Mouse (Mus musculus): ENCODE results near the gene Ugt1a8. TPM values are rescaled to one million over a fixed set of nuclear protein-coding genes. Genes with fewer than 3 reads are reported as not detected.

The Ugt1a8 gene
- polyA plus RNA-seq, 1 experiment from 2014 or later = not detected

- 64% methylated on average over 8 of the region's 8 CpGs for WGBS
- Histone ChIP-seq H3K4me1 (ENCODE audit: control insufficient read depth in 2 of 2, insufficient read depth in 2 of 2, low read length in 2 of 2) (peaks cover 7 to 22% of the 10 kb centered on the region in 2 experiments), H3K36me3 (ENCODE audit: control insufficient read depth, insufficient read depth, low read length) (peaks cover 41% of the 10 kb centered on the region), H3K4me2 (ENCODE audit: low read length) (no peak overlapping the region), H3K9ac (ENCODE audit: low read length) (0 out of 2 replicates have a peak overlapping the region, but pooled peaks have one; percentile 1), H3K27ac (replicated peaks in 1 of 2; ENCODE audit: control insufficient read depth in 1 of 2, insufficient read depth in 1 of 2, low read depth in 2 of 2, low read length in 2 of 2) (no peak overlapping the region), H3K27me3 (ENCODE audit: control insufficient read depth, insufficient read depth, low read length) (no peaks in the 10 kb centered on the region), H3K4me3 (ENCODE audit: control insufficient read depth in 1 of 2, insufficient read depth in 1 of 2, low read depth in 1 of 2, low read length in 2 of 2) (no peak overlapping the region), H3K9me3 (ENCODE audit: control insufficient read depth, low read length) (peaks cover 30% of the 10 kb centered on the region)
- ATAC-seq (ENCODE audit: insufficient number of reproducible peaks, insufficient read depth, low FRiP score, low read depth) = no peak
Observed at GRCm38 (mm10) chr1:88258881-88259642, 171.4 kb downstream of the Ugt1a8 start.

- no peak for ATAC-seq (ENCODE audit: insufficient number of reproducible peaks, insufficient read depth, low FRiP score, low read depth)
- Histone ChIP-seq H3K9me3 (ENCODE audit: control insufficient read depth, low read length) (peaks cover 24% of the 10 kb centered on the region), H3K27ac (replicated peaks in 1 of 2; ENCODE audit: control insufficient read depth in 1 of 2, insufficient read depth in 1 of 2, low read depth in 2 of 2, low read length in 2 of 2) (no peak overlapping the region), H3K4me2 (ENCODE audit: low read length) (no peak overlapping the region), H3K4me1 (ENCODE audit: control insufficient read depth in 2 of 2, insufficient read depth in 2 of 2, low read length in 2 of 2) (peaks cover 7 to 23% of the 10 kb centered on the region in 2 experiments), H3K27me3 (ENCODE audit: control insufficient read depth, insufficient read depth, low read length) (no peaks in the 10 kb centered on the region), H3K9ac (ENCODE audit: low read length) (no peak overlapping the region), H3K36me3 (ENCODE audit: control insufficient read depth, insufficient read depth, low read length) (peaks cover 46% of the 10 kb centered on the region), H3K4me3 (ENCODE audit: control insufficient read depth in 1 of 2, insufficient read depth in 1 of 2, low read depth in 1 of 2, low read length in 2 of 2) (no peak overlapping the region)
- WGBS = 69% methylated on average over 4 of the region's 4 CpGs
Observed at GRCm38 (mm10) chr1:88259643-88260024, 172.0 kb downstream of the Ugt1a8 start.

- H3K36me3 ChIP-seq (ENCODE audit: control insufficient read depth, insufficient read depth, low read length) = peaks cover 51% of the 10 kb centered on the region
- no peak for ATAC-seq (ENCODE audit: insufficient number of reproducible peaks, insufficient read depth, low FRiP score, low read depth)
Observed at GRCm38 (mm10) chr1:88260114-88260513, 172.5 kb downstream of the Ugt1a8 start.

GRCm38 (mm10) chr1:88260604-88261377 is 173.2 kb downstream of the Ugt1a8 start:
- H3K27ac ChIP-seq (replicated peaks in 1 of 2; ENCODE audit: control insufficient read depth in 1 of 2, insufficient read depth in 1 of 2, low read depth in 2 of 2, low read length in 2 of 2) = no peak overlapping the region
- ATAC-seq (ENCODE audit: insufficient number of reproducible peaks, insufficient read depth, low FRiP score, low read depth) = no peak
- WGBS = 83% methylated on average over 10 of the region's 10 CpGs
- no peak overlapping the region for H3K9ac ChIP-seq (ENCODE audit: low read length)
- H3K4me2 ChIP-seq (ENCODE audit: low read length) = no peak overlapping the region
- peaks cover 7 to 29% of the 10 kb centered on the region in 2 experiments for H3K4me1 ChIP-seq (ENCODE audit: control insufficient read depth in 2 of 2, insufficient read depth in 2 of 2, low read length in 2 of 2)
- H3K4me3 ChIP-seq (ENCODE audit: control insufficient read depth in 1 of 2, insufficient read depth in 1 of 2, low read depth in 1 of 2, low read length in 2 of 2) = no peak overlapping the region
- no peaks in the 10 kb centered on the region for H3K27me3 ChIP-seq (ENCODE audit: control insufficient read depth, insufficient read depth, low read length)
- peaks cover 17% of the 10 kb centered on the region for H3K9me3 ChIP-seq (ENCODE audit: control insufficient read depth, low read length)
- peaks cover 58% of the 10 kb centered on the region for H3K36me3 ChIP-seq (ENCODE audit: control insufficient read depth, insufficient read depth, low read length)

More at GRCm38 (mm10) chr1:88260114-88260513, 172.5 kb downstream of the Ugt1a8 start:
- Histone ChIP-seq H3K4me3 (ENCODE audit: control insufficient read depth in 1 of 2, insufficient read depth in 1 of 2, low read depth in 1 of 2, low read length in 2 of 2) (no peak overlapping the region), H3K27ac (replicated peaks in 1 of 2; ENCODE audit: control insufficient read depth in 1 of 2, insufficient read depth in 1 of 2, low read depth in 2 of 2, low read length in 2 of 2) (no peak overlapping the region), H3K4me2 (ENCODE audit: low read length) (no peak overlapping the region), H3K4me1 (ENCODE audit: control insufficient read depth in 2 of 2, insufficient read depth in 2 of 2, low read length in 2 of 2) (peaks cover 7 to 27% of the 10 kb centered on the region in 2 experiments), H3K9me3 (ENCODE audit: control insufficient read depth, low read length) (peaks cover 19% of the 10 kb centered on the region), H3K27me3 (ENCODE audit: control insufficient read depth, insufficient read depth, low read length) (no peaks in the 10 kb centered on the region), H3K9ac (ENCODE audit: low read length) (no peak overlapping the region)
- WGBS = 72% methylated on average over 6 of the region's 6 CpGs

GRCm38 (mm10) chr1:88261706-88262105 is 174.1 kb downstream of the Ugt1a8 start:
- peaks cover 7 to 29% of the 10 kb centered on the region in 2 experiments for H3K4me1 ChIP-seq (ENCODE audit: control insufficient read depth in 2 of 2, insufficient read depth in 2 of 2, low read length in 2 of 2)
- 80% methylated on average over 7 of the region's 7 CpGs for WGBS
- no peak for ATAC-seq (ENCODE audit: insufficient number of reproducible peaks, insufficient read depth, low FRiP score, low read depth)
- no peak overlapping the region for H3K9ac ChIP-seq (ENCODE audit: low read length)
- peaks cover 8% of the 10 kb centered on the region; the same call in 1 of the 2 replicates for H3K9me3 ChIP-seq (ENCODE audit: control insufficient read depth, low read length)
- H3K4me2 ChIP-seq (ENCODE audit: low read length) = no peak overlapping the region
- H3K27me3 ChIP-seq (ENCODE audit: control insufficient read depth, insufficient read depth, low read length) = no peaks in the 10 kb centered on the region
- no peak overlapping the region for H3K4me3 ChIP-seq (ENCODE audit: control insufficient read depth in 1 of 2, insufficient read depth in 1 of 2, low read depth in 1 of 2, low read length in 2 of 2)
- H3K27ac ChIP-seq (replicated peaks in 1 of 2; ENCODE audit: control insufficient read depth in 1 of 2, insufficient read depth in 1 of 2, low read depth in 2 of 2, low read length in 2 of 2) = no peak overlapping the region
- H3K36me3 ChIP-seq (ENCODE audit: control insufficient read depth, insufficient read depth, low read length) = peaks cover 67% of the 10 kb centered on the region

GRCm38 (mm10) chr1:88262255-88262654 is 174.6 kb downstream of the Ugt1a8 start:
- WGBS = 77% methylated on average over 4 of the region's 4 CpGs
- Histone ChIP-seq H3K27me3 (ENCODE audit: control insufficient read depth, insufficient read depth, low read length) (no peaks in the 10 kb centered on the region), H3K4me1 (ENCODE audit: control insufficient read depth in 2 of 2, insufficient read depth in 2 of 2, low read length in 2 of 2) (peaks cover 7 to 29% of the 10 kb centered on the region in 2 experiments), H3K36me3 (ENCODE audit: control insufficient read depth, insufficient read depth, low read length) (peaks cover 73% of the 10 kb centered on the region), H3K27ac (replicated peaks in 1 of 2; ENCODE audit: control insufficient read depth in 1 of 2, insufficient read depth in 1 of 2, low read depth in 2 of 2, low read length in 2 of 2) (no peak overlapping the region), H3K4me2 (ENCODE audit: low read length) (no peak overlapping the region), H3K9ac (ENCODE audit: low read length) (no peak overlapping the region), H3K4me3 (ENCODE audit: control insufficient read depth in 1 of 2, insufficient read depth in 1 of 2, low read depth in 1 of 2, low read length in 2 of 2) (no peak overlapping the region), H3K9me3 (ENCODE audit: control insufficient read depth, low read length) (peaks cover 4% of the 10 kb centered on the region; the same call in 1 of the 2 replicates)
- peak; percentile 2; the same call in 1 of the 2 replicates for ATAC-seq (ENCODE audit: insufficient number of reproducible peaks, insufficient read depth, low FRiP score, low read depth)

GRCm38 (mm10) chr1:88262961-88263360 is 175.3 kb downstream of the Ugt1a8 start:
- Histone ChIP-seq H3K27me3 (ENCODE audit: control insufficient read depth, insufficient read depth, low read length) (no peaks in the 10 kb centered on the region), H3K4me1 (ENCODE audit: control insufficient read depth in 2 of 2, insufficient read depth in 2 of 2, low read length in 2 of 2) (peaks cover 7 to 29% of the 10 kb centered on the region in 2 experiments), H3K36me3 (ENCODE audit: control insufficient read depth, insufficient read depth, low read length) (peaks cover 80% of the 10 kb centered on the region), H3K4me2 (ENCODE audit: low read length) (no peak overlapping the region), H3K9ac (ENCODE audit: low read length) (no peak overlapping the region), H3K9me3 (ENCODE audit: control insufficient read depth, low read length) (no peaks in the 10 kb centered on the region), H3K27ac (replicated peaks in 1 of 2; ENCODE audit: control insufficient read depth in 1 of 2, insufficient read depth in 1 of 2, low read depth in 2 of 2, low read length in 2 of 2) (no peak overlapping the region), H3K4me3 (ENCODE audit: control insufficient read depth in 1 of 2, insufficient read depth in 1 of 2, low read depth in 1 of 2, low read length in 2 of 2) (no peak overlapping the region)
- WGBS = 75% methylated on average over 6 of the region's 6 CpGs
- ATAC-seq (ENCODE audit: insufficient number of reproducible peaks, insufficient read depth, low FRiP score, low read depth) = no peak

All from heart, embryonic 14.5 days (tissue).